Mouse (Mus musculus): ENCODE measurements around the gene Gla.
"Not testable (repeated sequence)": the region's sequence is repeated elsewhere in the genome, so short reads cannot be mapped to it uniquely, and the experiment has no call there.

The Gla gene

DNA sequence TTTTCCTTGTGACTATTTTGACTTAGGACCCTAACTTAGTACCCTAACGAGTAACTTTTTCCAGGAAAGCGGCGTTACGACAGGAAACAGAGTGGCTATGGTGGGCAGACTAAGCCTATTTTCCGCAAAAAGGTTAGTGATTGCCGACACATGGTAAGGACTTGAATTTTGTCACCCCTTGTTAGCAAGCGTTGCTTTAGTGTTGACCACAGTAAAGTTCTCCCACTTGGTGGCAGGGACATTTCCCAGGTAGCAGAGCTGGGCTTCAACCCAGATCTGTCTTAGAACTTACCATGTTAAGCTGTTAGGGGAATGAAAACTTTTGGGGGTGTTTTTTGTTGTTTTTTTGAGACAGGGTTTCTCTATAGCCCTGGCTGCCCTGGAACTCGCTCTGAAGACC is 14.5 kb downstream of the Gla start:
- no peak for DNase-seq

GRCm38 (mm10) chrX:134585103-134586002 is 15.6 kb downstream of the Gla start, which contains the start of gene Rpl36a:
Rpl36a (plus strand) TSS chrX:134585654.
- peak; percentile 96 for DNase-seq

DNA sequence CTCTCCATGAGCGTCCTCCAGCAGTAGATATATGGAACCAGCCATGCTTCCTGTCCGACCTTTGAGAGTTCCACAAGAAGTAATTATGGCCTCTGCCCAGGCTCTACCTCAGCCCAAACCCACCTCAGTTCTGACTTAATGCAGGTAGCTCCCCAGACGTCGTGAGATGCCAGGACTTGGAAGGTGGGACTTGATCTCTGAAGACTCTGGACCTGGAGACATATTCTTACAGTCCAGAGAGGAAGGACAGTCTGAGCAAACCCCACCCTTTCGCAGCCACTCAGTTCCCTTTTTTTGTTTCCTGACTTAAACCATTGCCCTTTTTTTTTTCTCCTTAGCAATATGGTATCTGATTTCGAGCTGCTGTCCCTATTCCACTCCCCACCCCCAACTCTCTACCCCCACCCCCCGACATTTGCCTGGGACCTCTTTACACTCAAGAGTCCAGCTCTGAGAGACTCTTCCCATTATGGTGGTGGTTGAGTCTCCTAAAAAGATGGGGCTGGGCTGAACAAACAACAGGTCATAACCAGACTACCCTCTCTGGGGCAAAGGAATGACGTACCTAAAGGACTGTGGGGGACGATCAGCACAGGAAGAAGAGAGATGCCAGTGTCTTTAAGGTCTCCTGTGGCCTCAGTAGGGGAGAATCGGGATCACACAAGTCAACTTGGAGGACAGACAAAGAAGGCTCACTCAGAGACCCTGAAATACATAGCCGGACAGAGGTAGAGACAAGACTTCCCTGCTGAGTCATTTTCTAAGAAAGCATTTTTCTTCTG is 17.8 kb downstream of the Gla start, which contains the start of gene Btk:
TSS of gene Btk (minus strand) at position 683 of the 782 bp plus-strand sequence.
- DNase-seq = no peak

DNA sequence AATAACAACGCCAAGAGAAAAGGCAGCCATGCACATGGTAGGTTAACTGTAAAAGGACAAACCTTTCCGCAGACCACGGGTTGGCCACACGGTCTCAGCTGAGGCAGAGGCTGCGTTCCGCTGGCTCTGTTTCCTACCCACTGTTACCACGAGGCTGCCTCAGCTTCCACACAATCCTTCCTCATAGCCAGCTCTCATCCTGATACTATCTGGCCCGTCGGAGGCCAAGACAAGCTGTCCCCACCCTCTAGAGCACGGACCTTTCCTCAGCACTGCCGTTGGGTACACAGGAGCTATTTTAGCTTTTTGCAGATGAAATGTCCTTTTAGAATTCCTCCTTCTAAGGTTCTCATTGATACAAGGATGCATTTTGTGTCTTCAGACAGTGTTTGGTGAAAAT is 18.7 kb downstream of the Gla start:
- DNase-seq = no peak

DNA sequence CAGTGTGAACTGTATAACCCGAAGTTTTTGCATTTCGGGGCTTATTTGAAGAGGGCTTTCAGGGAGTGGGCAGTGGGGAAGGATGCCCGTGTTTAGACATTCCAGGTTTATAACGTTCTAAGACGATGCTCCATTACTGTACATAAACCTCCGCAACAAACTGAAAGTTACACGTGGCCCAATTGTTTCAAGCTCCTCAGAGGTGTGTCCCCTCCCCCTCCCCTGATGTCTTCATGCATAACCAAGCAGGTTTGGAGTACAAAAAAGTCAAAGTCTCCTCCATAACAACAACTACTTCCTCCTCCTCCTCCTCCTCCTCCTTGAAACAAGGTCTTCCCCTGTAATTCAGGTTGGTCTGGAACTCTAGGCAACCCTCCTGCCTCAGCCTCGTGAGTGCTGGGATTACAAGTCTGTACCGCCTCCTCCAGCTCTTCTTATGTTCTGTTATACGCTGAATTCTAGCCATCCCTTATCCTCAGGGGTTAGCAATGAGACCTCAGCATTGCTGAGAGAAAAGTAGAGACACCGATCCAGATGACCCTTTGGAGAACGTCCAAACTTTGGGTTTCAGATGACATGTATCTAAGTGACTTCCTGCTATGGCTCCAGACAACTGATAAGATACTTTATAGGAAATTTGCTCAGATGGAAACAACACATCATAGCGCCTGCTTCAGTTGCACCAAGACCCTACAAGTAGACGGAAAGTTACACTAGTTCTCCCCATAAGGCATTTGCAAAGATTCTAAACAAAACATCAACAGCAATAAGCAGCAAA is 20.2 kb downstream of the Gla start:
- no peak for DNase-seq

- no peak for DNase-seq
Measured at GRCm38 (mm10) chrX:134577896-134578295, 23.0 kb downstream of the Gla start.

DNA sequence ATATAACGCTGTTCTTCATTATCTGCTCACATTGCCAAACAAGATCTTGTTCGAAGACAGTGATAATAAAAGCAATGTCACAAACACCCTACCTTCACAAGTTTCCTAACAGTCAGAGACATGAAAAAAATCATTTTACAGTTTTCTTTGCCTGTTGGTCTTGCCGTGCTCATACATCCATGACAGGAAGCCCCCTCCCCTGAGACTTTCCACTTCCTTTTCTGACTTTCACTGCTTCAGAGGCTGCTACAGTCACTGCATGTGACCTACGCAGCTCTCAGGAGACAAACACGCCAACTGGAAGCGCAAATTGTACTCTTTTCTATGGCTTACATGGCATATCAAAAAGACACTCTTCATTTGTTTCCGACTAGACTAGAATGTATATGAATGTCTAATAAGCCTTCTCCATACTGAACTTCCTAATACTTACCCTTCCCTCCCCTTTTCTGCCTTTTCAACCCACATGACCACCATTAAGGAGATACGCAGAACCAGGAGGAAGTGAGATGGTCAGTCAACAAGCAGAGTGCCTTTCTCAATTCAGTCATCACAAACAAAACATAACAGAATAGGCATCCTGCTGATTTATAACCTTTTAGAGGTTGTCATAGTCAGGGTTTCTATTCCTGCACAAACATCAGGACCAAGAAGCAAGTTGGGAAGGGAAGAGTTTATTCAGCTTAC is 34.2 kb downstream of the Gla start:
- DNase-seq = no peak

DNA sequence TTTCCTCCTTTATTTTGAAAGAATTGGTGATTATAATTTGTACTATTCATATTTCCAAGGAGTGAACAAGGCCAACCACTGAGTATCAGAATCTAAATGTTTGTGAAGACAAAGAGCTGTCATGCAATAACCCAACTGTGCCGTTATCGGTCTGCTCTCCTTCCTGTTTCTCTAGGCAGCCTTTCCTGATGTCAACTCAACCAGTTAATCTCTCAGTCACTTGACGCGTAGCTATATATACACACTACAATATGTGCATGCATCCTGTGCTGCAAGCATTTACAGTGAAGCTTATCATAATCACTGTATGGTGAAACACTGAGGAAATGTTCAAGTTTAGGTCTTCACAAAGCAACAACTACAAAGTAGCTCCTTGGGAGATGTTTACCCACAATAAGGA is 36.6 kb downstream of the Gla start:
- no peak for DNase-seq

DNA sequence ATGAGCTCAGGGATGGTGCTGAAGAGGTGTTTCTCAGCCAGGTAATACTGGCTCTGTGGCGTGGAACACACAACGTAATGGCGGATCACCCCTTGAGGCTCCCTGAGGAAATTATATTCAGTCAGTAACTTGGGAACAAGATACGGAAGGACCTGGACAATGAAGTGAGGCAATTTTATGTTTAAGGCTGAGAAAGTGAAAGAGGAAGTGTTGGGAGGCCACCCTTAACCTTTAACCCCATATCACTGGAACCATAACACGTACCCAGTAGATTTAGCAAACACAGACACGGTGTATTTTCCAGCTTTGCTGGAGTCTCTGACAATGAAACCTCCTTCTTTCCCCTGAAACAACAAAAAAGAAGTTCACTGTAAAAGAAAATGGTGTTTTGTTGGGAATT is 46.5 kb downstream of the Gla start:
- no peak for DNase-seq

GRCm38 (mm10) chrX:134553326-134553725 is 47.6 kb downstream of the Gla start:
- DNase-seq = no peak

DNA sequence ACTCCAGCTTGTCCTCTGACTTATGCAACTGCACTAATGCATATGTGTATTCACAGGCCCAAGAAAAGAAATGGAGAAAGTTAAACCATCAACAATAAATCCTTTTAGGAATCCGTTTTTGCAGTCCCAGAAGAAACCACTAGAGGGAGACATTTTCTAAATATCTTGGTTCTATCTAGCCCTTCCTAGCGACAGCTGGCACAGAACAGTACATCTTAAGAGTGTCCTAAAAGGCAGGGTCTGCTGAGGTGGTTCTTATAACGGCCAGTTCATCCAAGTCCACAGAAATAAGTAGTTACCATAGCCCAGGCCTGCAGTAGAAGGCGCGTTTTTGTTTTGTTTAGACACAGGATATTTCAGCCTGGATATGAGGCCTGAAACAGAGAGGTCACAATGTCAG is 50.0 kb downstream of the Gla start:
- peak; percentile 75 for DNase-seq

- no peak for DNase-seq
Measured at GRCm38 (mm10) chrX:134547330-134547729, 53.6 kb downstream of the Gla start.

DNA sequence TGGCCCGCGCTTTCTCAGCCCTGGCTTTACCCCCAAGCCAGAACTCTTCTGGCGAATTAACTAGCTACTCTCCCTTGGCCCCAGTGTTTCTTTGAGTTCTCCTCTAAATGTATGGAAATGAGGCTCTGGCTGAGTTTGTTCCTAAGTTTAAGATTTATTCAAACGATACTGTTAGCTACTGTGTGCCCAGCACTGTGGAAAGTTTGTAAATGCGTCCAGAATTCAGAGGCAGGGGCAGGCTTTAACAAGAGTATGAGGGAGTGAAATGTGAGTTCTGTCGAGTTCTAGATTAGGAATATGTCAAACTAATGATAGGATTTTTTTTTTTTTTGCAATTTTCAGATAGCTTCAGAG is 59.0 kb downstream of the Gla start:
- no peak for DNase-seq

GRCm38 (mm10) chrX:134541145-134541954 is 59.6 kb downstream of the Gla start, which contains the start of gene Timm8a1:
Timm8a1 (minus strand) TSS chrX:134541865.
- peak; percentile 76 for DNase-seq

GRCm38 (mm10) chrX:134540414-134541135 is 60.4 kb downstream of the Gla start:
- peak; percentile 26 for DNase-seq

DNA sequence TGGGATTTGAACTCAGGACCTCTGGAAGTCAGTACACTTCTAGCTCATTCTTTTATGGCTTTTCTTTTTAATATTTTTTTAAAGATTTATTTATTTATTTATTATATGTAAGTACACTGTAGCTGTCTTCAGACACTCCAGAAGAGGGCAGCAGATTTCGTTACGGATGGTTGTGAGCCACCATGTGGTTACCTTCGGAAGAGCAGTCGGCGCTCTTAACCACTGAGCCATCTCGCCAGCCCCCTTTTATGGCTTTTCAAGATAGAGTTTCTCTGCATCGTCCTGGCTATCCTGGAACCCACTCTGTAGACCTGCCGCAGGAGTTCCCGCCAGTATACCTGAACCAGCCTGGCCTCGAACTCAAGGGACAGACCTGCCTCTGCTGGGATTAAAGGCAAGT is 61.1 kb downstream of the Gla start:
- not testable (repeated sequence) for DNase-seq
